Mouse (Mus musculus) liver, embryonic 14.5 days (tissue): ENCODE measurements around the gene 4931428F04Rik. TPM values are rescaled to one million over a fixed set of nuclear protein-coding genes. Genes with fewer than 3 reads are reported as not detected.

Source experiments
- ATAC-seq: fragments of 200-750 bp; cut with Nextera tagmentation; 2 replicates; pipeline ENCODE4 v1.8.0; 2017; ENCODE audit warnings: moderate number of reproducible peaks, mild to moderate bottlenecking, moderate library complexity; ENCODE audit not compliant: insufficient read depth
- DNase-seq, 3 experiments: peaks; one replicate each; pipeline ENCODE4 v3.0.0-alpha.2; 2012 to 2013; ENCODE audit warnings: low read depth in 3 of 3, low spot score in 3 of 3
- H3K27ac ChIP-seq: fragments of 300-500 bp; sonication (generic); 2 replicates; pipeline ENCODE4 v1.5.1; 2014; ENCODE audit warnings: moderate library complexity, mild to moderate bottlenecking, control low read depth, inconsistent platforms
- H3K27me3 ChIP-seq: fragments of 300-500 bp; sonication (generic); 2 replicates; pipeline ENCODE4 v1.6.1; 2014; ENCODE audit warnings: mild to moderate bottlenecking, low read length, moderate library complexity; ENCODE audit not compliant: control insufficient read depth, insufficient read depth
- H3K36me3 ChIP-seq: fragments of 300-500 bp; sonication (generic); replicated peaks from 2 replicates; pipeline ENCODE4 v1.6.1; 2014; ENCODE audit warnings: low read depth; ENCODE audit not compliant: control insufficient read depth, insufficient read depth
- H3K4me1 ChIP-seq, 2 experiments: fragments of 200-500 bp in 1 of 2; fragments of 300-500 bp in 1 of 2; sonication (generic) in 1 of 2; replicated peaks; 2 replicates each; pipeline ENCODE4 v1.6.1; 2012 to 2014; ENCODE audit warnings: antibody characterized with exemption in 1 of 2, inconsistent platforms in 1 of 2, low read length in 1 of 2; ENCODE audit not compliant: control insufficient read depth in 2 of 2, insufficient read depth in 2 of 2
- H3K4me2 ChIP-seq: fragments of 300-500 bp; sonication (generic); 2 replicates; pipeline ENCODE4 v1.6.1; 2014; ENCODE audit warnings: low read depth, mild to moderate bottlenecking, control low read depth, moderate library complexity
- H3K4me3 ChIP-seq, 2 experiments: fragments of 200-500 bp in 1 of 2; fragments of 300-500 bp in 1 of 2; sonication (generic) in 1 of 2; 2 replicates each; pipeline ENCODE4 v1.5.1; 2012 to 2014; ENCODE audit warnings: low read depth in 2 of 2, low read length in 2 of 2, mild to moderate bottlenecking in 2 of 2, control low read depth in 1 of 2, inconsistent platforms in 1 of 2, moderate library complexity in 1 of 2; ENCODE audit not compliant: insufficient read depth in 1 of 2
- H3K9ac ChIP-seq: fragments of 300-500 bp; sonication (generic); replicated peaks from 2 replicates; pipeline ENCODE4 v1.6.1; 2014; ENCODE audit warnings: mild to moderate bottlenecking, control low read depth, moderate library complexity
- H3K9me3 ChIP-seq: fragments of 300-500 bp; sonication (generic); 2 replicates; pipeline ENCODE4 v1.6.1; 2016; ENCODE audit warnings: low read length, mixed read lengths; ENCODE audit not compliant: control insufficient read depth
- CTCF ChIP-seq: IDR thresholded peaks from 2 replicates; pipeline ENCODE4 v1.5.1; 2016; ENCODE audit warnings: antibody characterized with exemption, low read depth, control low read depth
- EP300 ChIP-seq: IDR thresholded peaks from 2 replicates; pipeline ENCODE4 v1.6.1; 2016; ENCODE audit warnings: antibody characterized with exemption, low read depth
- WGBS: fragments of 180-500 bp; shearing (Covaris S2); extraction: QIAGEN DNeasy Blood & Tissue Kit; methylation state at CpG from one replicate; pipeline ENCODE4 v1.1.7; 2014; ENCODE audit not compliant: insufficient replicate concordance; 5-methylcytosine and 5-hydroxymethylcytosine counted together
- polyA plus RNA-seq, 2 experiments: library from polyadenylated mRNA; depleted of rRNA in 1 of 2; stranded (reverse) in 1 of 2; unstranded in 1 of 2; fragments of >200 nt; fragmentation: Nextera tagmentation in 1 of 2; extraction: Ambion mirVana in 1 of 2; gene quantifications; 2 replicates each; pipeline versions ENCODE4 v1.2.1 to v1.2.3; 2012 to 2014

Gene 4931428F04Rik
- polyA plus RNA-seq, 2 experiments = 0.62 to 1.3 TPM

DNA sequence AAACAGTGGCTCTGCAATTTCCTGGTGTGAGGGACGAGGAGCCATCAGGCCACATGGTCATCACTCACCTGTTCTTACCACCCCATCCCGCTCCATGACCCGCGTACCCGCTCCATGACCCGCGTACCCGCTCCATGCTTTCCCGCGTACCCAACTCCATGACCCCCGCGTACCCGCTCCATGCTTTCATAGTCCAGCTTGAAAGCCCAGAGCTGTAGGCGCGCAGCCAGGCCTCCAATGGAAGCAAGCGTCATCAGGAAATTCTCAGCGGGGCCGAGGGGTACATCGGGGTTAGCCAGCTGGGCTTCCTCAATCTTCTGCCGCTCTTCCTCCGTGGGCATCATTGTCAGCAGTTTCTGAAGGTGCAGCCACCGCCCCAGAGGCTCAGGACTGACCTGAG is 41.8 kb upstream of the 4931428F04Rik start:
- H3K4me2 ChIP-seq = no peak overlapping the region
- no peak for ATAC-seq
- no peaks in the 10 kb centered on the region for H3K9me3 ChIP-seq
- H3K4me1 ChIP-seq = peaks cover 0 to 3% of the 10 kb centered on the region in 2 experiments; a peak in 2 of 4 replicates
- no peak overlapping the region for H3K27ac ChIP-seq
- H3K4me3 ChIP-seq = no peak overlapping the region
- no peak for DNase-seq
- TF ChIP-seq CTCF = no peak
- TF ChIP-seq EP300 = no peak
- H3K27me3 ChIP-seq = no peaks in the 10 kb centered on the region
- 93% methylated on average over 22 of the region's 22 CpGs for WGBS
- no peak overlapping the region for H3K9ac ChIP-seq
- peaks cover 28% of the 10 kb centered on the region for H3K36me3 ChIP-seq

- Histone ChIP-seq H3K4me3 (no peak overlapping the region), H3K36me3 (peaks cover 28% of the 10 kb centered on the region), H3K9ac (no peak overlapping the region), H3K4me2 (no peak overlapping the region), H3K27ac (no peak overlapping the region), H3K9me3 (no peaks in the 10 kb centered on the region), H3K27me3 (no peaks in the 10 kb centered on the region), H3K4me1 (peaks cover under 1 to 6% of the 10 kb centered on the region in 2 experiments)
- WGBS = 89% methylated on average over 12 of the region's 12 CpGs
- DNase-seq (no peak), ATAC-seq (no peak)
- no peak for TF ChIP-seq EP300
These were observed 40.7 kb upstream of the 4931428F04Rik start for GRCm38 (mm10) chr8:105330325-105330724.

DNA sequence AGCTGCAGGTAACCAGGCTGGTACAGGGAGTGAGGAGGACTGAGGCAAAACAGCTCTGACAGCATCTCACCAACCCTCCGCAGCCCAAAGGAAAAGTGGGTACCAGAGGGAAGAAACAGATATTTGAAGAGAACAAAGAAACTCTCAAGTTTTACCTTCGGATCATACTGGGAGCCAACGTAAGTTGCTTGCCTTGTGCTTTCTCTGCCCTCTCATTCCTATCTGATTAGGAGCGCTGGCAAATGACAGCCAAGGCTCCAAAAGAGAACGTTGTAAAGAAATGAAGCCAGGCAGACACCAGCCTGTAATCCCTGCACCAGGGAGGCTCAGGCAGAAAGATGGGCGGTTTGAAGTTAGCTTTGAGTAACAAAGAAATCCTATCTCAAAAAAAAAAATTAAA is 37.3 kb upstream of the 4931428F04Rik start:
- Histone ChIP-seq H3K9ac (peak overlapping the region; percentile 83), H3K9me3 (no peaks in the 10 kb centered on the region), H3K27me3 (no peaks in the 10 kb centered on the region), H3K4me3 (peak overlapping the region; percentile 75 to 94), H3K4me1 (peaks cover 31 to 32% of the 10 kb centered on the region in 2 experiments), H3K4me2 (peak overlapping the region; percentile 93), H3K27ac (peak overlapping the region; percentile 79), H3K36me3 (peaks cover 29% of the 10 kb centered on the region)
- WGBS = 18% methylated on average over 6 of the region's 6 CpGs
- ATAC-seq (no peak), DNase-seq (no peak)
- TF ChIP-seq EP300 (no peak), CTCF (no peak)

DNA sequence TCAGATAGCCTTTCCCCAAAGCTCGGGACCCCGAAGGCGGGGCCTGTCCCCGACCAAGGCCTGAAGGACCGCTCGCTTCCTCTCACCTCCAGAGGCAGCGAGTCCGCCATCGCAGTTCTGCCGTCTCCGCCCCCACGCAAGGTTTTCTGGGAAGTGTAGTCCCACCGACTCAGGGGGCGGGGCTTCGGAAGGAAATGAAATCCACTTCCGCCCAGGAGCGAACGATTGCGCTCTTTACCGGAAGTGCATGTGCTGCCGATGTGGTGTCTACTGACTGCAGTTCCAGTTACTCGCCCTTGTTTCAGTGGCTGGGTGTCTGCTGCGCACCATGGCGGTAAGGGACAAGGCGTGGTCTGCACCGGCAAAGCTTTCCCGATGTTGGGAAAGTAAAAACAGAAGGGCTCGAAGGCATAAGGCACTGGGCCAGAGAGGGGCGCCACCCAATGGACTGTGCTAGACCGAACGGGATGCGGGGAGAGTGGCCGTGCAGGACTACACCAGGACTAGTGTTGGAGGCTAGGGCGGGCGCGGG is 36.5 kb upstream of the 4931428F04Rik start, which contains the start of the genes Lrrc29 and Tmem208:
TSS of gene Lrrc29 (minus strand) at position 138 of the 532 bp plus-strand sequence.
TSS of gene Tmem208 (plus strand) at position 214 of the 532 bp plus-strand sequence.
- Histone ChIP-seq H3K27ac (peak within 1 kb of the TSS; percentile 98), H3K27me3 (no peaks in the 10 kb centered on the region), H3K4me1 (peaks cover 34 to 38% of the 10 kb centered on the region in 2 experiments), H3K4me2 (peak within 1 kb of the TSS; percentile 93), H3K36me3 (peaks cover 30% of the 10 kb centered on the region), H3K4me3 (peak within 1 kb of the TSS; percentile 75 to 94), H3K9me3 (no peaks in the 10 kb centered on the region), H3K9ac (peak within 1 kb of the TSS; percentile 83)
- TF ChIP-seq CTCF = peak; percentile 81
- TF ChIP-seq EP300 = no peak
- DNase-seq = peak; percentile 96
- peak; percentile 77 for ATAC-seq
- WGBS = under 1% methylated on average over 36 of the region's 36 CpGs

GRCm38 (mm10) chr8:105325641-105326093 is 36.0 kb upstream of the 4931428F04Rik start:
- Histone ChIP-seq H3K27ac (peak overlapping the region; percentile 98), H3K36me3 (peaks cover 27% of the 10 kb centered on the region), H3K9ac (peak overlapping the region; percentile 80), H3K27me3 (no peaks in the 10 kb centered on the region), H3K9me3 (no peaks in the 10 kb centered on the region), H3K4me2 (peak overlapping the region; percentile 89), H3K4me3 (peak overlapping the region; percentile 75 to 94), H3K4me1 (peaks cover 35 to 39% of the 10 kb centered on the region in 2 experiments)
- no peak for DNase-seq
- TF ChIP-seq EP300 (no peak), CTCF (no peak)
- WGBS = under 1% methylated on average over 12 of the region's 12 CpGs
- peak; percentile 17 for ATAC-seq
